Mouse (Mus musculus) lung, adult 18-20 months (tissue): ENCODE data around the gene Gprc5b.
A peak's percentile ranks its signal among the peaks of the same experiment; 100 is the strongest.

Experiments
- DNase-seq, 2 experiments: peaks; one replicate each; pipeline ENCODE4 v3.0.0; 2022; ENCODE audit warnings: mixed read lengths in 2 of 2

Gprc5b gene

DNA sequence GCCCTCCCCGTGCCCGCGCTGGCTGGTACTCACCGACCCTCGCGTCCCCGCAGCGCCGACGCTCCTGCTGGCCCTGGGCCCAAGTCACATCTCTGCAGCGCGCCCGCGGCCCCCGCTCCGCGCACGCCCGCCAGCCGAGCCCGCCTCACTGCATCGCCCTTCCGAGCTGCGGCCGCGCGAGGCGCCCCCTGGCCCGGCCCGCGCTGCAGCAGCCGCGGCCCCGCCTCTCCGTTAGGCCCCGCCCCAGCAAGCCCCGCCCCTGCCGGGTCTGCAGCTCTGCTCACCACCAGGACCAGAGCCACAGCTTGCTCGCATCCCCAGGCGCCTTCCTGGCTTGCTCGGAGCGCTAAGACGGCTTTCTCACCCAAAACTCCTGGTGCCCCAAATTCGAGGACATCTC lies at the start of gene Gprc5b:
Gene Gprc5b (minus strand): TSS at position 205 of the 400 bp plus-strand sequence.
- peak; percentile 85 to 91 for DNase-seq

DNA sequence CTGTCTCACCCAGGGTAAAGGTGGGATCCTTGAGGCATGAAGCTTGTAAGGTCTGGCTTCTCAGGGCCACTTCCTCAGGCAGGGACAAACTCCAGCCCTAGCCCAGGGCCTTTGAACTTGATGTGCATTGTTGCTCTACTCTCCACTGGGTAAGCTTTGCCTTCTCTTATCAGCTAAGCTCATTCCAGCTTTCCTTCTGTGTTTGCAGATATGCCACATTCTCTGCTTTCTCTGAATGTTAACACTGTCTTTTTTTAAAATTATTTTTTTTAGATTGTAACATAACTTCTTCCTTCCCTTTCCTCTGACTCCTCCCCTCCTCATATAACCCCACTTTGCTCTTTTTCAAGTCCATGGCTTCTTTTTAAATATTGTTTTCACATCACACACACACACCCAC lies 46.5 kb upstream of the Gprc5b start:
- no peak for DNase-seq

DNA sequence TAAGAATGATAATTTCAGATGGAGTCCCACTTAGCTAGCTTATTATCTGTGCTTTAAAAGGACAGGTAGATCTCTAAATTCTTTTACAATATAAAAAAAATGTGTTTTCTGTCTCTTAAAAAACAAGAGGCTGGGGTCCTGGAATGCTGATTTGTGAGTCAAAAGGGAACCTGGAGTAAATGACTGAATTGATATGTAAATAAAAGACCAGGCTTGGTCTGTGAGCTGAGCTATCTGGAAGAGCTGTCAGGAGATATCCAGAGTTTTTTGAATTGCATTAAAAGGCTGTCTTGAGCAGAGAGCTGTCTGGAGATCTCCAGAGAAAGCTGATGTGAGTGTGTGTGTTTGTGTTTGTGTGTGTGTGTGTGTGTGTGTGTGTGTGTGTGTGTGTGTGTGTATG lies 42.6 kb upstream of the Gprc5b start:
- no peak for DNase-seq

DNA sequence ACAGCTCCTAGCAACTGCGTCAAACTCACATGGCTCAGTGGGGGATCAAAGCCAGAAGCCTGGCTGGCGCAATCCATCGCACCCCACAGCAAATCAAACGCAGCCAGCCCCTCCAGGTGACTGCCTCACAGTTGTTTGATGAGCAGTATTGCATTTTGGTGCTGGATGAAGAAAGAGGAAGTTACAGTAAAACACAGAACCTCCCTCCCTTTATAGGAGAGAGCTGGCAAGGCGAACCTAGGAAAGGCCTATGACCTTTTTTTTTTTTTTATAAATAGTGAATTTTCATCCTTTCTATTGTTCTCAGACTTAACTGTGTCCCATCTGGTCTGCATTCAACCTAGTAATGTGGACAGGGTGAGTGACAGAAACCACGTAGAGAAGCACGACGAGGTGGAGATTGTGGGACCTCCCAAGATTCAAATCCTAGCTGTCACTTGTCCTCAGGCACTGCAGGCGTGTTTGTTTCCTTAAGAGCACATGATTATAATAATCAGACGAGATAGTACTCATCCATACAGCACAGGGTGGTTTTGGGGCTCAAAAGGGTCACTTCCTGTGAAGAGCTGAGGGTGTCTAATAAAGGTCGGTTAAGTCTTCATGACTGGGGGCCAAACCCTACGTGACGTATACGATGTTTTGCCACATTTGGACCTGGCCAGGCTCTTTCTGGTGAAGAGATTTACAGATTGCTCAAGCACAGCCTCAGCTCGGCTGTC lies 39.4 kb upstream of the Gprc5b start:
- DNase-seq, result no peak

DNA sequence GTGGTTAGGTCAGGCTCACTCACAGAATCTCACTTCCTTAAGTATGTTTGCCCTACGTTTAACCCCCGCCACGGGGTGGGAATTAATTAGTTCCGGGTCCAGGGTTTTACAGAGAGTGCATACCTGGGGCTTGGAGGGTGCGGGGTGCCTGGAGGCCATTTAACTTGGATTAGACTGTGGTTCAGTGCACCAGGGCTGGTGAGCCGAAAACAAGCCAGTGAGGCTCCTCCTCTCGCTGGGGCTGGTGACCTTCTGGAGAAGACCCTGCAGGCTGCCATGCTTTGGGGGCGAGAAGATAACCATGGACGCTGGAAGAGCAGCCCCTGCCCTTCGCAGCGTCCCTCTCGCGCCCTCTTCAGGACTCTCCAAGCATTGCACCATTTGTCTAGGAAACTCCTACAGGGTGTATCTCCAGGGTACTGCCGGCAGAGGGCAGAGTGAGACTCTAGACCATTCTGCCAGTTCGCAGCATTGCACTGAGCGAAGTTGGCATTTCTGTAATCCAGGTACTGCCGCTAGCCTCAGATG lies 28.4 kb upstream of the Gprc5b start:
- peak; percentile 30 to 48 for DNase-seq

DNA sequence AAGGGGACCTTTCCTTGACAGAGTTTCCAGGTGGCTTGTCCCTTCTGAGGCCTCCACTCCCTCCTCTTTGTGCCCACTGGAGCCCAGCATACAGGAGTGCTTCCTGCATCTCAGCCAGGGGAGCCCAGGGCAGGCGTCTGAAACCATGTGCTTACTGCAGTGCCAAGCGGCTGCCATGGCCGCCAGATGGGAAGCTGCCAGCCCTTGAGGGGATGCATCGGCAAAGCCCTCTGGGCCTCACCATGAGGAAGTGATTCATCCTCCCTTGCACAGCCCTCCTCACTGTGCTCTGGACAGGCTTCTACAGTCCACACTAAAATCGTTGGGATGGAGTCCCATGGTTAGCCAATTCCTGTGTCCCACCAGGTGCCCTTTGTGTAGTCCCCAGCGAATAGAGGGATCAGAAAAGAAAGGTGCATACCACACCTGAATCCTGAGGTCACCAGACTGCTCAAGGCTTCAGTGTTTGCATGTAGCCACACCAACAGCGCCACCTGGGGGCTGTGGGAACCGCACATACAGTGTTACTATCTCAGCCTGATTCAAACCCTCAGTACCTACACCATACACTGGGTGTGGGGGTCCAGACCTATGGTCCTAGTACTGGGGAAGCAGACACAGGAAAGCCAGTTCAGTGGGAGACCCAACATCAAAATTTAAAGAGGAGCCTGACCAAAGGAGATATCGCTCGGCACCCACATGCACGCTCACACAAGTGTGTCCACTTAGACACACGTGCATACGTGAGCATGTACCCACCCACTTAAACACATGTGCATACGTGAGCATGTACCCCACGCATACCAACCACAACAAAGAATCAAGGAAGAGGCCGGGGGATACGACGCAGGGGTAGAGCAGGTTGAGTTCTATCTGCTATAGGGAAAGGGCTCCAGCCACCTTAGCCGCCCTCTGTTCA lies 27.5 kb upstream of the Gprc5b start:
- DNase-seq, result peak in 1 of 2 experiments; percentile 10

DNA sequence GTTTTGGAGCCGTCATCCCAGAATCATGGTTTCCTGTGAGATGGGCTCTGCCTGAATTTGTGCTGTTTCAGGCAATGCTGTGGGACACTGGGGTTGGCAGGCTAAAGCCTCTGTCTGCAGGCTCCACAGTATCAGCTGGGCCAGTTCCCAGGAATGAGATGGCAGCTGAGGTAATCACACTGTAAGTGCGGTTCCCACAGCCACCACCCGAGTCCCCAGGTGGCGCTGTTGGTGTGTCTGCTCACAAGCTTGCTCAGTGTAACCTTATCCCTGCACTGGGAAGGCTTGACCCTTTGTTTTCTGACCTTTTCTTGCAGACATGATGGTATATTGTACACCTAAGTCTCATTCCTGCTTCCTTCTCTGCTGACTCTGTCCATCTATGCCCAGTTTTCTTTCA lies 24.5 kb upstream of the Gprc5b start:
- DNase-seq, result peak; percentile 10 to 26

DNA sequence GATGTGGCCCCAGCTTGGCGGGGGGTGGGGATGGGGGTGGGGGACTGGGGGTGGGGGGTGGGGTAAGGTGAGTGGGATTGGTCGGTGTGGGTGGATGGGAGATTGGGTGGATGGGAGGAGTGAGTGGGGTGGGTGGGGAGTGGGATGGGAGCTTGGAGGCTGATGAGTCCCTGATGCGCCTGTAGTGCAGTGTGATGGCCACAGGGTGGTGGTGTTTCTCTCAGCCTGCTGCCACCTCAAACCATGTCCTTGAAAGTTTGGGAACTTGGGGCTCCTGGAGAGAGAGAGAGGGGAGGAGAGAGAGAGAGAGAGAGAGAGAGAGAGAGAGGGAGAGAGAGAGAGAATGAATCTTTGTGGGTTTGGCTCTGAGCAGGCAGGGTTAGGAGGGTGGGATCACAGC lies 20.7 kb upstream of the Gprc5b start:
- DNase-seq, result no peak

DNA sequence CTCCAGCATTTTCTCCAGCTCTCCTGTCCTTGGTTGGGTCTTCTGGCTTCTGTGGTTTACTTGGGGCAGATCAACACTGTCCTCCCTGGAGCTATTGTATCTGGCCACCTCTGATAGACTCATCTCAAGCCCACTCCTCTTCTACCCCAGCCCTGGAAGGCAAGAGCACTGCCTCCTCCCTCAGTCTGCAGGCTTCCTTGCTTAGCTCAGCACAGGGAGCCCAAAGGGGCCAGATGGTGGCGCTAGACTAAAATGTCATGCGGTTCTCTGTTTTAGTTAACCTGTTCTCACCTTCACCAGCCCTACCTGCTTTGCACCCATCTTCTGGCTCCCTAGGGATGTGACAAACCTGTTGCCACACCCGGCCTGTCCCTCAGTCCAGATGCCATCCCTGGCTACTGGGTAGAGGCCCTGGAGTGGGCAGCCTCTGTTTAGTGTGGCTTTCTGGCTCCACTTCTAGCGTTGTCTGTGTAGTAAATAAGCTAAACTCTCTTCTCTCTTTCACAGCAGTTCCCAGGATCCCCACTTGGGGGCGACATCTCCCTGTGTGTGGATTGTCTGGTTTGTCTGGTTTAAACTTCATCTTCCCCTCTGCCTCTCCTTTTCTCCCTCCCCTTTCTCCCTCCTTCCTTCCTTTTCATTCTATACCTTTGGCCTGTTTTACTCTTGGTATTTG lies 16.0 kb upstream of the Gprc5b start:
- DNase-seq, result peak in 1 of 2 experiments; percentile 41

DNA sequence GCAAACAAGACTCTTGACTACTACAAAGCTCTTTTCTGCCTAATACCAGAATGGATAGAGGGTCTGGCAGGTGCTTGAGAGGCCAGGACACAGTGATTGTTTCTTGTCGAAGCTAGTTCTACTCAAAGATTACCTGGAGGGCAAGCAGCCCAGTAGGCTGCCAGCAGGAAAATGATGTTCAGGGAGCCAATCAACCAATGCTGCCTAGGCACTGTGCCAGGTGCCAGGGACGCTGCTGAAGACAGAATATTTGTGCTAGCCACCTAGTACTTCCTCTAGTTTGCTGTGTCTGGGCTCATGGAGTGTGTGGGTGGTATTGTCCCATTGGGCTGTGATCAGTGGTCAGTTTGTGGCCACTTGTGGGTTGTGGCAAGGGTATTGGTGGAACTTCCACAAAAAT lies 7.5 kb upstream of the Gprc5b start:
- no peak for DNase-seq

DNA sequence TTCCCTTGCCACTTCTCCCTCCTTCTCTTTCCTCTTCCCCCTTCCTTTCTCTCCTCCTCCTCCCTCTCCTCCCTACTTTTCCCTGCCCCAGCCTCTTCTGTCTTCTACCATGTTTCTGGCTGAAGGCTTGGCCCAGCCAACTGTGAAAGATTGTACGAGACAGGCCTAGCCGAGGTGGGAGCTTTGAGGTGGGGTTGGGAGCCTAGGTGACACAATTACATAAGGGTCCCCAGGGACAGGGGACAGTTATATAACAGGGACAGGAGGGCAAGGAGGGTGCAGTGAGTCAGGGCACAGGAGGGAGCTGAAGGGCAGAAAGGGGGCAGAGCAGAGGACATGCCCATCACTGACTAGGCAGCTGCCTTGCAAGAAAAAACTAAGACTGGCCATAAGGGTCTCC lies 7.0 kb upstream of the Gprc5b start:
- DNase-seq, result no peak

DNA sequence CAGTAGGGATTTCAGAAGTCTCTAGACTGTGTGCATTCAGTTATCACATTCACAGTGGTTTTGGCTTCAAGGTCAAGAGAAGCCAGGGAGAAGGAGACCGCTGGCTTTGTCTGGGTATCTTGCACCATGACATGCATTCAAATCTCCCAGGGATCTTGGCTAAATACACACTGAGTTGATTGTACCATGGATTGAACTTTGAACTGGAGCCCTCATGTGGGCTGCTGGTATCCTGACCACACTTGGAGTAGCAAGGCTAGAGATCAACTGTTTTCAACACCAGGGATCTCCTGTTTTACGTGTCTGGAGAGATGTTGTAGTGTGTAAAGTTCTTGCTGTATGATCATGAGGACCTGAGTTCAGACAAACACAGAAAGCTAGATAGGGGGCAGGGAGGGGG lies 4.8 kb upstream of the Gprc5b start:
- no peak for DNase-seq

DNA sequence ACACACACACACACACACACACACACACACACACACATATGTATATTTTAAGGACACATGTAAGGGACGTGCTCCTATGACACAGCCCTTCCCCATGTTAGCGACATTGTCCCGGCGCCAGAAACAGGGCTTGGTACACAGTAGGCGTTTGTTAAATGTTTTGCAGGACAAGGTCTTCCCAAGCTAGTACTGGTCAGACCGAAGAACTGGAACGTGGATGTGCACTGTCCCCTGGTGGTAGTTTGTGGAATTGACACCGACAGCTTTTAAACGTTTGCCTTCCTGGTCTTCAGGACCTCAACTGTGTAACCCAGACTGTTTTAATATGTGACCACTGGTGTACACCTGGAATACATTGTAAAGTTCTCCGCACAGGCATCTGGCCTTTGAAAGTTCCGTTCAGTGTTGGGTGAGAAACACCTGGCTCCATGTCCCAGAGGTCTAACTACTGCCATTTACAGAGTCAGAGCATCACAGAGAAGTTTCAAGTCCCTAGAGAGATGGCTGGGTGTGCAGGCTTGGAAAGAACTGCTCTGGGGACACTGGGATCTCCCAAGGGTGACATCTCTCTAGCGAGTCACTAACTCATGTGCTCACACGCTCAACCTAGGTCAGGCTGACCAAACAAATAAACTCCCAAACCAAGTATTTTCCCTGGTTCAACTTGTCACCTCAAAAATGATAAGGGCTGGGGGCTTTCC lies 1.3 kb upstream of the Gprc5b start:
- peak; percentile 82 to 83 for DNase-seq

DNA sequence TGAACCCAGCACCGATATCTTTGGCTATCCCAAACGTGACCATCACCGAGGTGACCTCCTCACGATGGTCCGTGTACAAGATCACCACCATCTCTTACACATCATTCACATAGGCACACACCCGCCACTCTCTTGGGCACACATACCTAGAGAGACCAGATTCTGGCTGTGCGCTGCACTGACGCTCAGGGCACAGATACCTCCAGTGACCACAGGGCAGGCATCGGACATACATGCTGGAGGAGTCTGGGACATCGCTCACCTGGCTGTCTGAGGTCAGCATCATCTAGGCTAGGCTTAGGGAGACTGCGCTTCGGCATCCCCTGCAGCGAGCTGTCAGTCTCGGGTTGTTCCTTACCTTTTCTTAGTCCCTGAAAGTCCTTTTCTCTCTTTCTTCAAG lies 660 bp upstream of the Gprc5b start:
- no peak for DNase-seq

DNA sequence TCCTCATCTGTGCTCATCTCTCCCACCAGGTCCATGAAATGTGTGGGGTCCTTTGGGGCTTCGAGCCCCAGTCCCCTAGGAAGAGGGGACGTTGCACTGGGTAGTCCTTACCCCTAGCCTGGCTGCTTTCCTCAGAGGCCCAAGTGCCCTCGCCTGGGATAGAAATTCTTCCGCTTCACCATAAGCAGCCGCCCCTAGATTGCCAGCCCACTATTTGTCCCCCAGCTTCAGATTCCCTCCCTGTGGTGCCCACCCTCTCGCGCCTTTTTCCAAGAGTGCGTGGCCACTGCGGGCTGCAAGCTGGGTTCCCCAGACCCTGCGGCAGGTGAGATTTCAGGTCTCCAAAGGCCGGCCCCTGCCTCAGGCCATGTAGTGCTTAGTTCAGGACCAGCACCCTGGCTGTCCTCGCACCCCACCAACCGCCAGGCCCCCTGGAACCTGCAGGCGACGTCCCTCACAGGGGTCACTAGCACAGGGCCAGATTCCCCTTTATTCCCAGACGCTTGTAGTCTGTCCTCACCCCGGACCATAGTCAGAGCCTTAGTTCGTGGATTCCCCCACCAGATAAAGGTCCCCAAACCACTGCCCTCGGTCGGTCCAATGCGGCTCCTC lies 674 bp downstream of the Gprc5b start:
- peak; percentile 22 to 25 for DNase-seq

DNA sequence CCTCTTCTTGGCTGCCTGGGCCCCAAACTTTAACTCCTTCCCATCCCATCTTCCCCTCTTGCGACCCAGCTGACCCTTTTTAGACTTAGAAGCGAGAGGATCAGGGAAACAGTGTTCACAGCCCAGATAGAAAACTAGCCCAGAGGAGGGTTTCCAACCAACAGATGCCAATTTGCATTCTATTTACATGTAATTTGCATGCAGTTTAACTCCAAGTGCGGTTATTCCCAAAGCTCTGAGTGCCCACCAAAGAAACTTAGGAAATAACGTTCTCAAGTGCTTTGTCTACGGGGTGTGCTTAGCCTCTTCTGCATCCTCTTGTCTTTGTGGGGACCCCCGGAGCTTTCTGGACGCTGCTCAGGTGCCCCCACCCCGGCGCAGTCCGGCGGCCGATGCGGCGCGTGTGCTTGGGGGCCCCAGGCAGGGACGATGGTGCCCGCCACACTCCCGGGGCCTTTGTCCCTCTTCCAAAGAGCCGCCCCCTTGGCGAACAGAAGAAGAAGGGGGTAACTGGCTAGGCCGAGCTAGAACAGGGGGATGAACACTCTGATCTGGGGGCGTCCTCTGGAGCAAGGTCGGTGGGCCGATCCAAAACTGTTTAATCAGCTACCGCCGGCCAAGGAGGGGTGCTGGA lies 1.3 kb downstream of the Gprc5b start:
- DNase-seq, result no peak

DNA sequence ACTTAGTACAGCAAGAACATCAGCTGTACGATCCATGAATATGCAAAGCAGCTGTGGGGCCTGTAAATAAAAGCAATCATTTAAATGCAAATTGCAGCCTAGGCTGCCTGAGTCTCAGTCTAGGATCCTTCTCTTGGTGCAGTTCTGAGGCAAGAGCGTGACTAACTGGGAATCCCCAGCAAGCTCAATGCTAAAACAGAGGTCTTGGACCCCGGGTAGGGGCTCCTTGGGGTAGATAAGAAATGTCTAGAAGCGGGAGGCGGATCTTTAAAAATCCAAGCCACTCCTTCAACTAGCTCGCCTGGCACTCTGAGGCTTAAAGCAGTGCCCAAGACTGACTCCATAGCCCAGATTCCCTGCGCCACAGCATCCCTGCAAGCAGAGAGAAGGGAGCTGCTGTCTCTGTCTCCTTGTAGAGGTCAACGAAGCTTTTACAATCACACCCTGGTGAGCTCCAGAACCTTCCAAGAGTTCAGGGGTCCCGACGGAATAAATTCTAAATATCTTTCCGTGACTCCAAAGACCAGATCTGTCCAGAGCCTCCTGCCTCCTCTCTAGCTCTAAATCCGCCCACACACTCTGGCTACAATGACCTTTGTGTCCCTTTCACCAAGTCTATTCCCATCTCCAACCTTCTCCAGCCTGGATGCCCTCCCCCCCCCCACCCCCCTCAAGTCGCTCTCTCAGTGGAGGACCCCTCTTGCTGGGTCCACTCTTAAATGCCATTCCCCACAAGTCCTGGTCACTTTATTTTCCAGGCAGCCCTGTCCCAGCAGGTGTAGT lies 2.2 kb downstream of the Gprc5b start:
- no peak for DNase-seq

DNA sequence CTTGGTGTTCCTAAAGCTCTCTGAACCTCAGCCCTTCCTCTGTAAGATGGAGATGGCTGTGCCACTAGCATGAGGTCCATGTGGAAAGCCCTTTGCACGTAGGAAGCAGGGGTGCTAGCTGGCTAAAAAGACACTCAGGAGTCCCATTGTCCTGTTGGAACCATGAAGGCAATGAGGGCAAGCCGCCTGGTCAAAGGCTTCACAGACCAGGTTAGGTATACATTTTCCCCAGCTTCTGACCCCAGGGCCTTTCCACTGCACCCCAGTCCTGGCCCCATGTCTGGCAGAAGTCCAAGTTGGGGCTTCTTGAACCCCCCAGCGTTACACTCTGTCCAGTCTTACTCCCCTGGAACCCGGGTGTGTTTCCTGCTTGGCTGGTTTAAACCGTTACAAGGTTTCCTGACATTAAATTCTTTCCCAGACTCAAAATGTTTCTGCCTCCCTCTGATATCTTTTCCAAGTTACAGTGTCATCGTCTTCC lies 2.9 kb downstream of the Gprc5b start:
- DNase-seq, result no peak

DNA sequence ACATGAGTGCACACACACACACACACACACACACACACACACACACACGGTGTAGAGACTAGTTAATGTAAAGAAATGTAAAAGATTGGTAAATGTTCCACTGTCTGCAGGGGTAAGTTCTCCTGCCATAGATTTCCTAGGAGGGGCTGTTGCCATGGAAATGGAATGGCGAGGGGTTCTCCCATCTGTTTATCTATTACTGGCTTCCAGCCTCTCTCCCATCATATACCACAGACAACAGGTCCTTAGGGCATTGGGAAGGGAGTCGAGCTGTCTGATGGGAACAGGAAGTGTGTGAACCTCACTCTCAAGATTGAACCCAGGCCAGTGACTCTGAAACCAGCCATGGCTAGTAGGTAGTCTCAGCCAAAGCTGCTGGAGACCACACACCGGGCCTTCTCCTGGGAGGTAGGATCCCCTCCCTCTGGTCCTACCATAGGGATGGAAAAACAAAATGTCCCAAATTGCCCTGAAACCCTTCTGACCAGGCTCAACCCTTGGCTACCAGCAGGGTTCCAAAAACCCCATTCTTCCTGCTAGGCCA lies 3.6 kb downstream of the Gprc5b start:
- DNase-seq, result no peak

DNA sequence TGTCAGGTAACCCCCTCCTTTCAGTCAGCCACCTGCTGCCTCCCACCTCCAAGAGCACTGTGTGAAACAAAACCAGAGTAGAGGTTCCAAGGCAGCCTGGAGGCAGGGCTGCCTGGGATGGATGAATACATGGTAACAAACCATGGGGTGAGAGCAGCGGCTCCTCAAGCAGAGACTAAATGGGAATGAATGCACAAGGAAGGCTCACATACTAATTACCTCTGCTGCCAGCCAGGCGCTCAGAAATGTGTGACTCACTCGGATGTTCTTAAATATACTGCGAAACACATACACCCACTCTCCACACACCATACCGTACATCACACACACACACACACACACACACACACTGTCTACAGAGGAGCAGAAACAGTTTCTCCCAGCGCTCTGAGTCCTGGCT lies 4.7 kb downstream of the Gprc5b start:
- no peak for DNase-seq
